Mouse (Mus musculus) hindbrain, embryonic 12.5 days (tissue): Measurements from ENCODE around the gene Qsox1. TPM values are rescaled to one million over a fixed set of nuclear protein-coding genes. Genes with fewer than 3 reads are reported as not detected.

Experiments
- ATAC-seq: fragments of 200-750 bp; cut with Nextera tagmentation; 2 replicates; pipeline ENCODE4 v1.8.0; 2017; ENCODE audit warnings: moderate TSS enrichment; ENCODE audit not compliant: low FRiP score
- H3K27ac ChIP-seq: fragments of 300-500 bp; sonication (generic); 2 replicates; pipeline ENCODE4 v1.5.1; 2016; ENCODE audit warnings: mild to moderate bottlenecking
- H3K27me3 ChIP-seq: fragments of 300-500 bp; sonication (generic); 2 replicates; pipeline ENCODE4 v1.6.1; 2016; ENCODE audit warnings: mild to moderate bottlenecking
- H3K36me3 ChIP-seq: fragments of 300-500 bp; sonication (generic); 2 replicates; pipeline ENCODE4 v1.6.1; 2016; ENCODE audit warnings: mild to moderate bottlenecking
- H3K4me1 ChIP-seq: fragments of 300-500 bp; sonication (generic); 2 replicates; pipeline ENCODE4 v1.6.1; 2016
- H3K4me2 ChIP-seq: fragments of 300-500 bp; sonication (generic); replicated peaks from 2 replicates; pipeline ENCODE4 v1.6.1; 2016; ENCODE audit warnings: mild to moderate bottlenecking
- H3K4me3 ChIP-seq: fragments of 300-500 bp; sonication (generic); 2 replicates; pipeline ENCODE4 v1.5.1; 2016; ENCODE audit warnings: mild to moderate bottlenecking
- H3K9ac ChIP-seq: fragments of 300-500 bp; sonication (generic); 2 replicates; pipeline ENCODE4 v1.6.1; 2016; ENCODE audit warnings: mild to moderate bottlenecking, moderate library complexity
- H3K9me3 ChIP-seq: fragments of 300-500 bp; sonication (generic); replicated peaks from 2 replicates; pipeline ENCODE4 v1.6.1; 2016; ENCODE audit warnings: mild to moderate bottlenecking
- WGBS: fragments of 180-500 bp; shearing (Covaris S2); methylation state at CpG from one replicate; pipeline ENCODE4 v1.1.7; 2016; 5-methylcytosine and 5-hydroxymethylcytosine counted together
- polyA plus RNA-seq: library from polyadenylated mRNA; unstranded; fragments of >200 nt; fragmentation: Nextera tagmentation; extraction: Ambion mirVana; gene quantifications from 2 replicates; pipeline ENCODE4 v1.2.1, GENCODE M21; 2016

Qsox1 gene
- polyA plus RNA-seq, 1 experiment from 2014 or later: 26.6 TPM

- ATAC-seq: no peak
- H3K9me3 ChIP-seq: no peaks in the 10 kb centered on the region
- H3K4me1 ChIP-seq: no peaks in the 10 kb centered on the region
- H3K27me3 ChIP-seq: no peaks in the 10 kb centered on the region
- H3K27ac ChIP-seq: no peak overlapping the region
- no peak overlapping the region for H3K4me2 ChIP-seq
- H3K36me3 ChIP-seq: peaks cover 25% of the 10 kb centered on the region
- no peak overlapping the region for H3K9ac ChIP-seq
- H3K4me3 ChIP-seq: no peak overlapping the region
- 82% methylated on average over 11 of the region's 11 CpGs for WGBS
Measured at GRCm38 (mm10) chr1:155796757-155797405, 15.8 kb downstream of the Qsox1 start.

GRCm38 (mm10) chr1:155795791-155796233 is 16.9 kb downstream of the Qsox1 start:
- peaks cover 20% of the 10 kb centered on the region for H3K36me3 ChIP-seq
- no peak overlapping the region for H3K27ac ChIP-seq
- no peak overlapping the region for H3K4me2 ChIP-seq
- no peak overlapping the region for H3K9ac ChIP-seq
- no peaks in the 10 kb centered on the region for H3K27me3 ChIP-seq
- no peak for ATAC-seq
- H3K9me3 ChIP-seq: no peaks in the 10 kb centered on the region
- no peak overlapping the region for H3K4me3 ChIP-seq
- peaks cover 3% of the 10 kb centered on the region for H3K4me1 ChIP-seq
- 85% methylated on average over 5 of the region's 5 CpGs for whole genome bisulfite sequencing

GRCm38 (mm10) chr1:155794855-155795254 is 17.8 kb downstream of the Qsox1 start:
- Histone ChIP-seq H3K9ac (no peak overlapping the region), H3K4me2 (no peak overlapping the region), H3K36me3 (peaks cover 20% of the 10 kb centered on the region), H3K27me3 (no peaks in the 10 kb centered on the region), H3K9me3 (no peaks in the 10 kb centered on the region), H3K27ac (no peak overlapping the region), H3K4me1 (peaks cover 10% of the 10 kb centered on the region), H3K4me3 (no peak overlapping the region)
- 84% methylated on average over 6 of the region's 6 CpGs for WGBS
- ATAC-seq: no peak

GRCm38 (mm10) chr1:155791919-155792318 is 20.8 kb downstream of the Qsox1 start:
- 0 out of 2 replicates have a peak, but pooled peaks cover 8% of the 10 kb centered on the region for H3K9me3 ChIP-seq
- ATAC-seq: no peak
- peaks cover 15% of the 10 kb centered on the region for H3K4me1 ChIP-seq
- H3K9ac ChIP-seq: no peak overlapping the region
- no peak overlapping the region for H3K4me2 ChIP-seq
- peaks cover 36% of the 10 kb centered on the region for H3K36me3 ChIP-seq
- H3K27me3 ChIP-seq: no peaks in the 10 kb centered on the region
- WGBS: 65% methylated on average over 5 of the region's 5 CpGs
- H3K27ac ChIP-seq: no peak overlapping the region
- H3K4me3 ChIP-seq: no peak overlapping the region

GRCm38 (mm10) chr1:155790111-155790974 is 22.3 kb downstream of the Qsox1 start:
- Histone ChIP-seq H3K27me3 (peaks cover 3% of the 10 kb centered on the region; the same call in 1 of the 2 replicates), H3K4me1 (peaks cover 20% of the 10 kb centered on the region), H3K27ac (peak overlapping the region; percentile 89), H3K4me3 (no peak overlapping the region), H3K9ac (no peak overlapping the region), H3K9me3 (0 out of 2 replicates have a peak, but pooled peaks cover 8% of the 10 kb centered on the region), H3K36me3 (peaks cover 38% of the 10 kb centered on the region), H3K4me2 (no peak overlapping the region)
- WGBS: 36% methylated on average over 16 of the region's 16 CpGs
- ATAC-seq: peak; percentile 91

GRCm38 (mm10) chr1:155785886-155786285 is 26.8 kb downstream of the Qsox1 start:
- Histone ChIP-seq H3K4me1 (peaks cover 24% of the 10 kb centered on the region), H3K27me3 (peaks cover 37% of the 10 kb centered on the region), H3K4me3 (no peak overlapping the region), H3K36me3 (peaks cover 42% of the 10 kb centered on the region), H3K4me2 (no peak overlapping the region), H3K9ac (0 out of 2 replicates have a peak overlapping the region, but pooled peaks have one; percentile 5), H3K9me3 (0 out of 2 replicates have a peak, but pooled peaks cover 8% of the 10 kb centered on the region), H3K27ac (no peak overlapping the region)
- 50% methylated on average over 7 of the region's 7 CpGs for WGBS
- no peak for ATAC-seq

- H3K4me1 ChIP-seq: peaks cover 13% of the 10 kb centered on the region
- ATAC-seq: peak; percentile 29; the same call in 1 of the 2 replicates
- H3K27ac ChIP-seq: no peak overlapping the region
- no peak overlapping the region for H3K4me3 ChIP-seq
- H3K4me2 ChIP-seq: no peak overlapping the region; the same call in 1 of the 2 replicates
- 0 out of 2 replicates have a peak, but pooled peaks cover 8% of the 10 kb centered on the region for H3K9me3 ChIP-seq
- H3K27me3 ChIP-seq: peaks cover 45% of the 10 kb centered on the region
- peak overlapping the region; percentile 29; the same call in 1 of the 2 replicates for H3K9ac ChIP-seq
- WGBS: 39% methylated on average over 19 of the region's 19 CpGs
- H3K36me3 ChIP-seq: peaks cover 47% of the 10 kb centered on the region
Measured at GRCm38 (mm10) chr1:155784343-155785205, 28.1 kb downstream of the Qsox1 start.

- 0 out of 2 replicates have a peak, but pooled peaks cover 2% of the 10 kb centered on the region for H3K9me3 ChIP-seq
- H3K9ac ChIP-seq: no peak overlapping the region
- peaks cover 44% of the 10 kb centered on the region for H3K36me3 ChIP-seq
- H3K4me3 ChIP-seq: no peak overlapping the region
- ATAC-seq: no peak
- H3K27me3 ChIP-seq: peaks cover 65% of the 10 kb centered on the region
- peaks cover 12% of the 10 kb centered on the region for H3K4me1 ChIP-seq
- no peak overlapping the region for H3K4me2 ChIP-seq
- 81% methylated on average over 5 of the region's 5 CpGs for WGBS
- H3K27ac ChIP-seq: no peak overlapping the region
Measured at GRCm38 (mm10) chr1:155782382-155782781, 30.3 kb downstream of the Qsox1 start.

- ATAC-seq: peak; percentile 40; the same call in 1 of the 2 replicates
- H3K36me3 ChIP-seq: peaks cover 29% of the 10 kb centered on the region
- WGBS: 58% methylated on average over 14 of the region's 14 CpGs
- H3K27me3 ChIP-seq: peaks cover 68% of the 10 kb centered on the region
- H3K4me1 ChIP-seq: no peaks in the 10 kb centered on the region
- H3K9me3 ChIP-seq: peaks cover 6% of the 10 kb centered on the region
- H3K4me3 ChIP-seq: no peak overlapping the region
- no peak overlapping the region for H3K9ac ChIP-seq
- no peak overlapping the region for H3K4me2 ChIP-seq
- H3K27ac ChIP-seq: no peak overlapping the region
Measured at GRCm38 (mm10) chr1:155777641-155778625, 34.8 kb downstream of the Qsox1 start.

GRCm38 (mm10) chr1:155759167-155759566 is 53.5 kb downstream of the Qsox1 start:
- peaks cover 63% of the 10 kb centered on the region for H3K27me3 ChIP-seq
- H3K4me2 ChIP-seq: no peak overlapping the region
- no peak overlapping the region for H3K27ac ChIP-seq
- H3K4me1 ChIP-seq: 0 out of 2 replicates have a peak, but pooled peaks cover 3% of the 10 kb centered on the region
- H3K4me3 ChIP-seq: no peak overlapping the region
- H3K36me3 ChIP-seq: no peaks in the 10 kb centered on the region
- H3K9ac ChIP-seq: no peak overlapping the region
- ATAC-seq: peak; percentile 92
- H3K9me3 ChIP-seq: no peaks in the 10 kb centered on the region
- 19% methylated on average over 12 of the region's 12 CpGs for WGBS

GRCm38 (mm10) chr1:155758711-155759110 is 54.0 kb downstream of the Qsox1 start:
- ATAC-seq: peak; percentile 47
- H3K9me3 ChIP-seq: no peaks in the 10 kb centered on the region
- peaks cover 3% of the 10 kb centered on the region; the same call in 1 of the 2 replicates for H3K4me1 ChIP-seq
- H3K4me2 ChIP-seq: no peak overlapping the region
- H3K27ac ChIP-seq: no peak overlapping the region
- peaks cover 68% of the 10 kb centered on the region for H3K27me3 ChIP-seq
- H3K9ac ChIP-seq: no peak overlapping the region
- no peak overlapping the region for H3K4me3 ChIP-seq
- WGBS: 62% methylated on average over 4 of the region's 4 CpGs
- no peaks in the 10 kb centered on the region for H3K36me3 ChIP-seq
